Mouse (Mus musculus): ENCODE data around the gene Tmod4. TPM values are rescaled to one million over a fixed set of nuclear protein-coding genes. Genes with fewer than 3 reads are reported as not detected.

The Tmod4 gene
- polyA plus RNA-seq, 1 experiment = not detected

- Histone ChIP-seq H3K4me3 (ENCODE audit: insufficient read depth, low read depth, low read length) (no peak within 1 kb of the TSS), H3K27ac (ENCODE audit: insufficient read depth, low read depth, low read length) (no peak within 1 kb of the TSS), H3K4me1 (ENCODE audit: control insufficient read depth, insufficient read depth, low read length) (no peaks in the 10 kb centered on the region)
- TF ChIP-seq POLR2A (IDR thresholded peaks at IDR 0.05; ENCODE audit: insufficient read depth, low read depth, low read length) (no peak), CTCF (IDR thresholded peaks at IDR 0.05; ENCODE audit: insufficient read depth, low read depth, low read length) (no peak)
- 86% methylated on average over 10 of the region's 10 CpGs for WGBS
These were observed 17.8 kb downstream of the Tmod4 start, which contains the start of gene Tnfaip8l2 for GRCm38 (mm10) chr3:95141952-95142616. Tnfaip8l2 (minus strand) TSS chr3:95142360.

- Histone ChIP-seq H3K4me1 (ENCODE audit: control insufficient read depth, insufficient read depth, low read length) (no peaks in the 10 kb centered on the region), H3K4me3 (ENCODE audit: insufficient read depth, low read depth, low read length) (no peak overlapping the region), H3K27ac (ENCODE audit: insufficient read depth, low read depth, low read length) (no peak overlapping the region)
- peak; percentile 83 for TF ChIP-seq CTCF (IDR thresholded peaks at IDR 0.05; ENCODE audit: insufficient read depth, low read depth, low read length)
- TF ChIP-seq POLR2A (IDR thresholded peaks at IDR 0.05; ENCODE audit: insufficient read depth, low read depth, low read length) = no peak
- 8% methylated on average over 5 of the region's 5 CpGs for WGBS
These were observed 18.3 kb downstream of the Tmod4 start for GRCm38 (mm10) chr3:95142617-95143011.

DNA sequence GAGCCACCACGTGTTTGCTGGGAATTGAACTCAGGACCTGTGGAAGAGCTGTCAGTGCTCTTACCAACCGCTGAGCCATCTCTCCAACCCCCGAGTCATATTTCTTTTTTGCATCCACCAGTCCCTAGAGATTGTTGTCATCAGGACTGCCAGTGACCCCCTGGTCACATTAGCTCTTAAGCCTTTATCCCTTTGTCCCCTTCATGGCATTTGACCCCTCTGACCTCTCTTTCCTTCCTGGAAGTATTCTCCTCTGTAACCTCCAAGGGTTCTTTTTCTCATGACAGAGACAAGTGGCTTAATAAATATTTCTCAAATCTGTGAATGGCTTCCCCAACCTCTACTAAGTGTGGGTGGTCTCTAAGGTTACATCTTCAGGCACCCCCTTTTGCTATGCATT is 23.6 kb downstream of the Tmod4 start:
- no peak for TF ChIP-seq POLR2A (IDR thresholded peaks at IDR 0.05; ENCODE audit: insufficient read depth, low read depth, low read length)
- no peak for TF ChIP-seq CTCF (IDR thresholded peaks at IDR 0.05; ENCODE audit: insufficient read depth, low read depth, low read length)
- H3K4me1 ChIP-seq (ENCODE audit: control insufficient read depth, insufficient read depth, low read length) = no peaks in the 10 kb centered on the region
- H3K27ac ChIP-seq (ENCODE audit: insufficient read depth, low read depth, low read length) = no peak overlapping the region
- H3K4me3 ChIP-seq (ENCODE audit: insufficient read depth, low read depth, low read length) = no peak overlapping the region
- 77% methylated on average over 3 of the region's 3 CpGs for WGBS

- Histone ChIP-seq H3K4me3 (ENCODE audit: insufficient read depth, low read depth, low read length) (no peak overlapping the region), H3K4me1 (ENCODE audit: control insufficient read depth, insufficient read depth, low read length) (no peaks in the 10 kb centered on the region), H3K27ac (ENCODE audit: insufficient read depth, low read depth, low read length) (no peak overlapping the region)
- WGBS = 40% methylated on average over 4 of the region's 4 CpGs
- TF ChIP-seq POLR2A (IDR thresholded peaks at IDR 0.05; ENCODE audit: insufficient read depth, low read depth, low read length) (no peak), CTCF (IDR thresholded peaks at IDR 0.05; ENCODE audit: insufficient read depth, low read depth, low read length) (no peak)
These were observed 29.6 kb downstream of the Tmod4 start for GRCm38 (mm10) chr3:95153874-95154273.

- no peak for TF ChIP-seq CTCF (IDR thresholded peaks at IDR 0.05; ENCODE audit: insufficient read depth, low read depth, low read length)
- TF ChIP-seq POLR2A (IDR thresholded peaks at IDR 0.05; ENCODE audit: insufficient read depth, low read depth, low read length) = no peak
- H3K4me3 ChIP-seq (ENCODE audit: insufficient read depth, low read depth, low read length) = peak overlapping the region; percentile 84
- peaks cover 29% of the 10 kb centered on the region for H3K4me1 ChIP-seq (ENCODE audit: control insufficient read depth, insufficient read depth, low read length)
- no peak overlapping the region for H3K27ac ChIP-seq (ENCODE audit: insufficient read depth, low read depth, low read length)
- WGBS = 35% methylated on average over 8 of the region's 8 CpGs
These were observed 35.3 kb downstream of the Tmod4 start for GRCm38 (mm10) chr3:95159511-95159986.

GRCm38 (mm10) chr3:95159987-95160963 is 36.0 kb downstream of the Tmod4 start, which contains the start of gene Sema6c:
Sema6c (plus strand) TSS chr3:95160457.
- Histone ChIP-seq H3K27ac (ENCODE audit: insufficient read depth, low read depth, low read length) (0 out of 2 replicates have a peak within 1 kb of the TSS, but pooled peaks have one; percentile 17), H3K4me1 (ENCODE audit: control insufficient read depth, insufficient read depth, low read length) (peaks cover 29% of the 10 kb centered on the region), H3K4me3 (ENCODE audit: insufficient read depth, low read depth, low read length) (peak within 1 kb of the TSS; percentile 84)
- TF ChIP-seq POLR2A (IDR thresholded peaks at IDR 0.05; ENCODE audit: insufficient read depth, low read depth, low read length) (peak; percentile 44), CTCF (IDR thresholded peaks at IDR 0.05; ENCODE audit: insufficient read depth, low read depth, low read length) (no peak)
- under 1% methylated on average over 66 of the region's 66 CpGs for WGBS

- H3K4me3 ChIP-seq (ENCODE audit: insufficient read depth, low read depth, low read length) = peak overlapping the region; percentile 84
- H3K27ac ChIP-seq (ENCODE audit: insufficient read depth, low read depth, low read length) = 0 out of 2 replicates have a peak overlapping the region, but pooled peaks have one; percentile 17
- no peak for TF ChIP-seq POLR2A (IDR thresholded peaks at IDR 0.05; ENCODE audit: insufficient read depth, low read depth, low read length)
- TF ChIP-seq CTCF (IDR thresholded peaks at IDR 0.05; ENCODE audit: insufficient read depth, low read depth, low read length) = no peak
- under 1% methylated on average over 30 of the region's 30 CpGs for WGBS
- peaks cover 29% of the 10 kb centered on the region for H3K4me1 ChIP-seq (ENCODE audit: control insufficient read depth, insufficient read depth, low read length)
These were observed 36.8 kb downstream of the Tmod4 start for GRCm38 (mm10) chr3:95161041-95161551.

- WGBS = 12% methylated on average over 9 of the region's 9 CpGs
- Histone ChIP-seq H3K27ac (ENCODE audit: insufficient read depth, low read depth, low read length) (peak overlapping the region; percentile 15; the same call in 1 of the 2 replicates), H3K4me1 (ENCODE audit: control insufficient read depth, insufficient read depth, low read length) (peaks cover 29% of the 10 kb centered on the region), H3K4me3 (ENCODE audit: insufficient read depth, low read depth, low read length) (peak overlapping the region; percentile 84)
- TF ChIP-seq POLR2A (IDR thresholded peaks at IDR 0.05; ENCODE audit: insufficient read depth, low read depth, low read length) (no peak), CTCF (IDR thresholded peaks at IDR 0.05; ENCODE audit: insufficient read depth, low read depth, low read length) (no peak)
These were observed 37.5 kb downstream of the Tmod4 start for GRCm38 (mm10) chr3:95161618-95162344.

All from olfactory bulb, adult 2 months (tissue).